Mouse (Mus musculus) intestine, postnatal 0 days (tissue): ENCODE measurements around the gene Zfp719. TPM values are rescaled to one million over a fixed set of nuclear protein-coding genes. Genes with fewer than 3 reads are reported as not detected.
A peak's percentile ranks its signal among the peaks of the same experiment; 100 is the strongest.

Experiments used
- ATAC-seq: fragments of 200-750 bp; cut with Nextera tagmentation; 2 replicates; pipeline ENCODE4 v1.8.0; 2017; ENCODE audit warnings: mild to moderate bottlenecking, moderate TSS enrichment, moderate library complexity
- H3K27ac ChIP-seq: fragments of 300-500 bp; sonication (generic); 2 replicates; pipeline ENCODE4 v1.5.1; 2014; ENCODE audit warnings: mild to moderate bottlenecking, low read depth, low read length, moderate library complexity
- H3K27me3 ChIP-seq: fragments of 300-500 bp; sonication (generic); replicated peaks from 2 replicates; pipeline ENCODE4 v1.6.1; 2014; ENCODE audit warnings: low read length, mixed read lengths; ENCODE audit not compliant: control insufficient read depth, insufficient read depth
- H3K36me3 ChIP-seq: fragments of 300-500 bp; sonication (generic); 2 replicates; pipeline ENCODE4 v1.6.1; 2014; ENCODE audit warnings: mild to moderate bottlenecking, moderate library complexity; ENCODE audit not compliant: control insufficient read depth, insufficient read depth
- H3K4me1 ChIP-seq: fragments of 300-500 bp; sonication (generic); replicated peaks from 2 replicates; pipeline ENCODE4 v1.6.1; 2014; ENCODE audit warnings: antibody characterized with exemption, low read length, mixed read lengths; ENCODE audit not compliant: control insufficient read depth, insufficient read depth
- H3K4me2 ChIP-seq: fragments of 300-500 bp; sonication (generic); replicated peaks from 2 replicates; pipeline ENCODE4 v1.6.1; 2014; ENCODE audit warnings: low read depth, mild to moderate bottlenecking, moderate library complexity
- H3K4me3 ChIP-seq: fragments of 300-500 bp; sonication (generic); 2 replicates; pipeline ENCODE4 v1.5.1; 2014; ENCODE audit warnings: low read depth, low read length
- H3K9ac ChIP-seq: fragments of 300-500 bp; sonication (generic); 2 replicates; pipeline ENCODE4 v1.6.1; 2014; ENCODE audit warnings: mild to moderate bottlenecking, low read depth, low read length
- H3K9me3 ChIP-seq: fragments of 300-500 bp; sonication (generic); 2 replicates; pipeline ENCODE4 v1.6.1; 2016; ENCODE audit warnings: mixed run types; ENCODE audit not compliant: control insufficient read depth
- CTCF ChIP-seq: sonication (generic); IDR thresholded peaks from 2 replicates; pipeline ENCODE4 v1.5.1; 2016; ENCODE audit warnings: low read depth, mild to moderate bottlenecking, control low read depth, antibody characterized with exemption, moderate library complexity
- whole genome bisulfite sequencing: fragments of 180-500 bp; shearing (Covaris S2); extraction: QIAGEN DNeasy Blood & Tissue Kit; methylation state at CpG from one replicate; pipeline ENCODE4 v1.1.7; 2014; 5-methylcytosine and 5-hydroxymethylcytosine counted together
- polyA plus RNA-seq: library from polyadenylated mRNA; unstranded; fragments of >200 nt; fragmentation: Nextera tagmentation; extraction: Ambion mirVana; gene quantifications from 2 replicates; pipeline ENCODE4 v1.2.1, GENCODE M21; 2015

The Zfp719 gene
- polyA plus RNA-seq, 1 experiment from 2014 or later, result 3.5 TPM

DNA sequence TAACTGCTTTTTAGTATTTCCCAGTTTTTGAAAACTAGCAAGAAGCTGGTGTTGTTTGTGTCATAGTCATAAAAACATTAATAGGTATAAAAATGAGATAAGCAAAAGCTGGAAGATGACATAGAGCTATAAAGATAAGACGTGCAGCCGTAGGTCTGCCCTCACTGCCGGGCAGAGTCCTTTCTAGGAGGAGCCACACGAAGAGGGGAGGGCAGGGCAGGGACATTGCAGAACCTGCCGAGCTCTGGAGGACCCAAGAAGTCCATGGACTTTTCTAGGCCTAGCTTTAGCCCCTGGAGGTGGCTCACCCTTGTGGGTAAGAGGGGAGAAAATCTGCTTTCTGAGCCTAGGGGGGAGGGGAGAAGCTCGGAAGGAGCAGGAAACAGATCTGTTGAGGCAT lies 55.1 kb downstream of the Zfp719 start, which contains the start of gene Ceacam18:
TSS of gene Ceacam18 (plus strand) at position 208 of the 400 bp plus-strand sequence.
- 0 out of 2 replicates have a peak, but pooled peaks have one; percentile 16 for TF ChIP-seq CTCF

DNA sequence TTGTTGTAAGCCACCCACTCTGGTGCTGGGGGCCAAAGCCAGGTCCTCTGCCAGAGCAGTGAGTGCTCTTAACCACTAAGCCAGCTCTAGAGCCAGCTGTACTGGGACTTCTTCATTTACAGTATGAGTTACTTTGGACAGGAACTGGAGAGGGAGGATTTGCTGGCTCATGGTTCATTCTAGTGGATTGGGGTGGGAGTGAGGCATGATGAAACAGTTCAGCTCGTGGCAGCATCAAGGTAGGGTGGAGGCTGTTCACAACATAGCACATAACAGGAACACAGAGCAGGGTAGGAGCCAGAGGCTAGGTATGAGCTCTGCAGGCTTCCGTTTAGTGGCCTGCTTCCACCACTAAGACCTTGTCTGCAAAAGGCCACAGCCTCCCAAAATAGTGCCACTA lies 56.8 kb downstream of the Zfp719 start:
- H3K4me3 ChIP-seq, result no peak overlapping the region
- no peaks in the 10 kb centered on the region for H3K36me3 ChIP-seq
- H3K27me3 ChIP-seq, result no peaks in the 10 kb centered on the region
- H3K9me3 ChIP-seq, result no peaks in the 10 kb centered on the region
- ATAC-seq, result no peak
- no peak for TF ChIP-seq CTCF
- H3K4me2 ChIP-seq, result peak overlapping the region; percentile 32
- H3K27ac ChIP-seq, result no peak overlapping the region
- peaks cover 6% of the 10 kb centered on the region; the same call in 1 of the 2 replicates for H3K4me1 ChIP-seq
- no peak overlapping the region for H3K9ac ChIP-seq
- 45% methylated on average over 2 of the region's 2 CpGs for WGBS

More for the DNA sequence above, 55.1 kb downstream of the Zfp719 start, which contains the start of gene Ceacam18:
- Histone ChIP-seq H3K9ac (no peak within 1 kb of the TSS), H3K4me3 (peak within 1 kb of the TSS; percentile 21; the same call in 1 of the 2 replicates), H3K27me3 (no peaks in the 10 kb centered on the region), H3K27ac (peak within 1 kb of the TSS; percentile 60), H3K9me3 (no peaks in the 10 kb centered on the region), H3K4me1 (peaks cover 6% of the 10 kb centered on the region; the same call in 1 of the 2 replicates), H3K36me3 (no peaks in the 10 kb centered on the region), H3K4me2 (peak within 1 kb of the TSS; percentile 48)
- ATAC-seq, result peak; percentile 97
- 29% methylated on average over 6 of the region's 6 CpGs for WGBS

DNA sequence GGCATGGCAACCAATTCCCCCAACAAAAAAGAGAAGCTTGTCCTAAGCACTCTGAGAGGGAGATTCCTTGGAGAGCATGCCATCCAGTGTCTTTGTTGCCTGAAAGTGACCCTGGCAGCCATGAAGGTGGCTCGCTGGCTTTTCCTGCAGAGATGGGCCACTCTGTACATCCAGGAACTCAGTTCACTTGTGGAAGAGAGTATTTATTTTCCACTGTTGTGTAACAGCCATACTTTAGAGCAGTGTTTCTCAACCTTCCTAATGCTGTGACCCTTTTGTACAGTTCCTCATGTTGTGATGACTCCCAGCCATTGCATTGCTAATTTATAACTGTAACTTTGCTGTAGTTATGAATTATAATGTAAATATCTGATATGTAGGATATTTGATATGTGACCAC lies 57.7 kb downstream of the Zfp719 start:
- Histone ChIP-seq H3K27me3 (no peaks in the 10 kb centered on the region), H3K4me2 (no peak overlapping the region), H3K4me3 (no peak overlapping the region), H3K36me3 (no peaks in the 10 kb centered on the region), H3K27ac (no peak overlapping the region), H3K9ac (no peak overlapping the region), H3K4me1 (peaks cover 6% of the 10 kb centered on the region; the same call in 1 of the 2 replicates), H3K9me3 (no peaks in the 10 kb centered on the region)
- 80% methylated on average over 1 of the region's 1 CpGs for WGBS
- no peak for ATAC-seq
- no peak for TF ChIP-seq CTCF

DNA sequence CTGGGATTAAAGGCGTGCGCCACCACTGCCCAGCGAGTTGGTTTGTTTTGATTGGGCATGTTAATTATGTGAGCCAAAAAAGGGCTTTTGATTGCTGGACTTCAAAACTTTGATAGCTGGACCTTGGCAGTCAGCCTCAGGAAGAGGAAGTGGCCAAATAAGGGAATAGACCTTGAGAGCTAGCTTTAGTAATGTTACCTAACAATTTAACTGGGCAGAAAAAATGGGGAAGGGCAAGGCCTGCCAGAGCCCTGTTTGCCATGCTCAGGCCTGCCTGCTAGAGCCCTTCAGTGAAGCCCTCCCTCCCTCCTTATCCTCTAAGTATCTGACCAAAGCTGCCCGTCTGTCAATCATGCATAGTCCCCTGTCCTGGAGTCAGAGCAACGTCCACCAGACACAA lies 63.2 kb downstream of the Zfp719 start:
- Histone ChIP-seq H3K4me3 (no peak overlapping the region), H3K4me1 (no peaks in the 10 kb centered on the region), H3K9me3 (no peaks in the 10 kb centered on the region), H3K27ac (no peak overlapping the region), H3K36me3 (no peaks in the 10 kb centered on the region), H3K4me2 (no peak overlapping the region), H3K9ac (no peak overlapping the region), H3K27me3 (no peaks in the 10 kb centered on the region)
- ATAC-seq, result no peak
- TF ChIP-seq CTCF, result no peak
- 81% methylated on average over 5 of the region's 5 CpGs for WGBS

Other genes starting within 250 kb of the Zfp719 start
- gene Siglecf, start 228.3 kb upstream of the Zfp719 start, polyA plus RNA-seq, result 0.25 and 0.33 TPM in 2 replicates
- 0.07 and 0.08 TPM in 2 replicates for gene Siglecg, start 171.4 kb upstream of the Zfp719 start, polyA plus RNA-seq
- 0.52 and 0.92 TPM in 2 replicates for gene Lim2, start 151.9 kb upstream of the Zfp719 start, polyA plus RNA-seq
- gene Nkg7, start 142.5 kb upstream of the Zfp719 start, polyA plus RNA-seq, result 1.6 and 2.7 TPM in 2 replicates
- gene Cldnd2, start 138.8 kb upstream of the Zfp719 start, polyA plus RNA-seq, result not detected in 2 replicates
- gene Etfb, start 135.5 kb upstream of the Zfp719 start, polyA plus RNA-seq, result 813 and 825 TPM in 2 replicates
- 0.23 and 0.24 TPM in 2 replicates for gene Gm45233, start 135.5 kb upstream of the Zfp719 start, polyA plus RNA-seq
- gene Vsig10l, start 116.5 kb upstream of the Zfp719 start, polyA plus RNA-seq, result 4.5 and 5.3 TPM in 2 replicates
- 0.20 TPM in 2 replicates for gene Iglon5, start 89.5 kb upstream of the Zfp719 start, polyA plus RNA-seq
- not detected in 2 replicates for gene 4931406B18Rik, start 73.7 kb upstream of the Zfp719 start, polyA plus RNA-seq
- gene Cd33, start 35.2 kb upstream of the Zfp719 start, polyA plus RNA-seq, result 1.5 and 2.7 TPM in 2 replicates
- gene Zfp658, start 17.4 kb upstream of the Zfp719 start, polyA plus RNA-seq, result 0.68 and 0.75 TPM in 2 replicates
- not detected in 2 replicates for gene Zfp819, start 27.6 kb downstream of the Zfp719 start, polyA plus RNA-seq
- gene Ceacam18, start 55.1 kb downstream of the Zfp719 start, polyA plus RNA-seq, result 59.7 and 68.3 TPM in 2 replicates
- gene Siglece, start 80.6 kb downstream of the Zfp719 start, polyA plus RNA-seq, result 0.50 and 0.64 TPM in 2 replicates
- gene Ctu1, start 92.4 kb downstream of the Zfp719 start, polyA plus RNA-seq, result 5.2 and 5.8 TPM in 2 replicates
- 0.09 and 0.12 TPM in 2 replicates for gene Klk14, start 110.8 kb downstream of the Zfp719 start, polyA plus RNA-seq
- 0.12 TPM in 1 of 2 replicates, not detected in the other for gene Klk13, start 133.0 kb downstream of the Zfp719 start, polyA plus RNA-seq
- gene Klk12, start 189.3 kb downstream of the Zfp719 start, polyA plus RNA-seq, result not detected in 2 replicates
- 0.21 TPM in 1 of 2 replicates, not detected in the other for gene Klk11, start 195.0 kb downstream of the Zfp719 start, polyA plus RNA-seq
- gene Klk10, start 201.4 kb downstream of the Zfp719 start, polyA plus RNA-seq, result 0.33 TPM in 1 of 2 replicates, not detected in the other
- gene Klk9, start 212.3 kb downstream of the Zfp719 start, polyA plus RNA-seq, result not detected in 2 replicates
- gene Klk8, start 218.0 kb downstream of the Zfp719 start, polyA plus RNA-seq, result 3.0 and 3.5 TPM in 2 replicates
- gene Klk7, start 231.7 kb downstream of the Zfp719 start, polyA plus RNA-seq, result not detected in 2 replicates
- not detected in 2 replicates for gene Klk6, start 244.9 kb downstream of the Zfp719 start, polyA plus RNA-seq